Mouse (Mus musculus): ENCODE results near the gene Slc38a7.
"Not testable (repeated sequence)": the region's sequence is repeated elsewhere in the genome, so short reads cannot be mapped to it uniquely, and the experiment has no call there.

Gene Slc38a7

DNA sequence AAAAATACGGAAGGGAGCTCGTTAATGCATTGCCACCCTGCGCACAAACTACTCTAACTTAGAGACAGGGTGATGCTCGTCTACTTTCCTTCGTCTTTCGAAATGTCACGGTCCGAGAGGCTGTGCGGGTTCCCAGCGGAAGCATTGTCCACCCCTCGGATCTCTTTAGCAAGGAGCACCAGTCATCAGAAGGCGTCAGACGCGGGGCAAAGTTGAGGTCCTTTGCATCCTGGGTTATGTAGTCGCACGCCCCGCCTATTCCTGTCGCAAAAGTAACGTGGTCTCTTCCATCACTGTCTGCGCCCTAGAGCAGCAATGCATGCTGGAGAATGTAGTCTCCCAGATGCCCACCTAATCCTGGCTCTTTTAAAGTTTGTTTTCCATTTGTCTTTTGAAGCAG lies 45.5 kb downstream of the Slc38a7 start:
- DNase-seq (ENCODE audit: low spot score in 2 of 2) = peak; percentile 93 to 95

DNA sequence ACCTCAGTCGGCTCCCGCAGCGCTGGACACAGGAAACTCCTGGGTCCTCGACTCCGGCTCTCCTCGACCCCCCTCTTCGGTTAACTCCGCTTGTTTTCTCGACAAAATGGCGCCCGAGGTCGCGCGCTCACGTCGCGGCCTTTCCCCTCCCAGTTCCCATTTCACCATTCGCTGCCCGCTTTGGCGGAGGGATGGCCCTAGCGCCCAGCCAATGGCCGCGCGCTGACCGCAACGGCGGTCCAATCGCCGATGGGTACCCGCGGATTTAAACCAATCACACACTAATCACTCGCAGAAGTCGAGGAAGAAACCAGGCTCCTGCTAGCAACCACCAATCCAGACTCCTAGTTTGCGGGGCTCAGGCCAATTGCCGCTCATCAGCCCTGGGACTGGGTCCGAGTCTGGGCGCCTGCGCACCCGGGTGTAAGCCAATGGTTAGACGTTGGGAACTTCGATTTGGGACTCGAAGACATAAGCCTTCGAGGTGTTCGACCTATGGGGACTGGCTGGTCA lies 46.0 kb downstream of the Slc38a7 start, which contains the start of gene Cnot1:
Gene Cnot1 (minus strand): TSS at position 134 of the 513 bp plus-strand sequence.
- peak; percentile 98 to 99 for DNase-seq (ENCODE audit: low spot score in 2 of 2)

DNA sequence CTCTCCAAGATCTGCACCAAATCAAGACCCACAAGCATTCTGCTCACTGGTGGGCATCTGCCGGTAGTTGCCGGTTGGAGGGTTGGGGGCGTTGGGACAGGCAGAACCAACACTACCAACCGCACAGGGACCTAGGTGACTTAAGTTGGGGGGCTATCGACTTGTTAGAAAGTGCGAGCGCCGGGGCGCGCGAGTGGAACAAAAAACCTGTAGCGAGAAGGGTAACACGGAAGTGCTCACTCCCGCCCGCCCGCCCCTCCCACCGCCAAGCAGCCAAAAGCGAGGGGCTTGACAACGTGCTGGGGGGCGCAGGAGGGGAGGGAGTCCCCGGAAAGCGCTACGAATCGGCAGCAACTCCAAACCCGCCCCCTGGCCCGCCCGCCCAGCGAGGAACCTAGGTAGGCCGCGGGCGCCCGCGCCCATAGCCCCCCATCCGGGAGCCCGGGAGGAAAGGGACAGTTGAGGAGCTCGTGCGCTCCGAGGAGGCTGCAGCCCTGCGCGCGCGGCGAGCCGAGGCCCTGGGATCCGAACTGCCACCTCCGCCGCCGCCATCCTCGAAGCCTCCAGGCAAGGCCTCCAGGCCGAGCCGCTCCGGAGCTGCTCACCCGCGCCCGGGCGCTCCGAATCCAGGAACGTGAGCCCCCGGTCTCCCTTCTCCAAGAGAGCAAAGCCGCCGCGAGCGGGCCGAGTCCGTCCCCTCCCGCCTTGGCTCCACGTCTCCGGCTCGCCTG lies 46.7 kb downstream of the Slc38a7 start:
- peak in 1 of 2 experiments; percentile 26 for DNase-seq (ENCODE audit: low spot score in 2 of 2)

DNA sequence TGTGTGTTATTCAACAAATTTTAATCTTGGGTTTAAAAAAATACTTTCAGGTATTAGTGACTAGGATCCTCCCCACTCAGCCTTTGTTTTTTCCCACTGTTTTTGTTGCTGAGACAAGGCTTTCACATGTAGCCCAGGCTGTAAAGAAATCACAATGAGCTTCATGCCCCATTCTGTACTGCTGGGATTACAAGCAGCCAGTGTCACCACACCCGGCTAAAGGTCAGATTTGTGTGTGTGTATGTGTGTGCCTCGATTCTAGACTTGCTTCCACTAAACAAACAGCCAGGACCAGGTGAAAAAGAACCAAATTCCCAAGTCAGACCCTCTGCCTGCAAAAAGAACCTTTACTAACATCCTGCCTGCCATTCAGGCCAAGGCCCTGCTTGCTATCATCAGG lies 47.9 kb downstream of the Slc38a7 start:
- DNase-seq (ENCODE audit: low spot score in 2 of 2) = no peak

DNA sequence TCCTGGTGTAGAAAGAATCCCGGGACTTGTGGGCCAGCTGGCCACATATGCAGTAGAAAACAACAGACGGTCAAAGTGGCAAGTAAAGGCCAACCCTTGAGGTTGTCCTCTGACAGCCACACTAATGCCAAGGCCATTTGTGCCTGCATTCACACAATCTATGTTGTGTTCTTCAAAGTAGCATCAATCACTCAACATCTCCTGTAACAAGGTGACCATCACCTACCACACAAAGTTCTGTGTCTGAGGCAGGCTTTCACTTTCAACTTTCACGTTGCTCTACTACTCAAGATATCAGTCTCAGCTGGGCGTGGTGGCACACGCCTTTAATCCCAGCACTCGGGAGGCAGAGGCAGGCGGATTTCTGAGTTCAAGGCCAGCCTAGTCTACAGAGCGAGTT lies 51.1 kb downstream of the Slc38a7 start:
- DNase-seq (ENCODE audit: low spot score in 2 of 2) = no peak

DNA sequence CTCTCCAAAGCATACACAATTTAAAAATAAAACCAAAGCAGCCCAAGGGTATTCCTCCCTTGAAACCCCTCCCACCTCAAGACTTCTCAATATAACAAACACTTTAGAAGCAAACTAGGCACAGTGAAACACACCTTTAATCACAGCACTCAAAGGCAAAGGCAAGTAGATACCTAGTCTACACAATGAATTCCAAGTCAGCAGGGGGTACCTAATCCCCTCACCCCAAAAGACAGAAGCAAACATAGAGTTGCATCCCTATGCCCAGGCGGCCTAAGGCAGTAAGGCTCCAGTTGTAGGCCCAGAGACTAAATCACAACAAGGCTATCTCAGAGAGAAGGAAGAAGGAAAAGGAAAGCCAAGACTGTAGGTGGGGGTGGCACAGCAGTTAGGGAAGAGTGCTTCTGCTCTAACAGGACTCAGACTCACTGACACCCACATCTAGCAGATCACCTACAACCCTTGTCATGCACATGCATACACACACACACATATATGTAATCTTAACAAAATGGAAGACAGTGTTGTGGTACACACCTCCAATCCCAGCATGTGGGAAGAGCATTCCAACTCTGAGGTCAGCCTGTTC lies 51.8 kb downstream of the Slc38a7 start:
- DNase-seq (ENCODE audit: low spot score in 2 of 2) = no peak

DNA sequence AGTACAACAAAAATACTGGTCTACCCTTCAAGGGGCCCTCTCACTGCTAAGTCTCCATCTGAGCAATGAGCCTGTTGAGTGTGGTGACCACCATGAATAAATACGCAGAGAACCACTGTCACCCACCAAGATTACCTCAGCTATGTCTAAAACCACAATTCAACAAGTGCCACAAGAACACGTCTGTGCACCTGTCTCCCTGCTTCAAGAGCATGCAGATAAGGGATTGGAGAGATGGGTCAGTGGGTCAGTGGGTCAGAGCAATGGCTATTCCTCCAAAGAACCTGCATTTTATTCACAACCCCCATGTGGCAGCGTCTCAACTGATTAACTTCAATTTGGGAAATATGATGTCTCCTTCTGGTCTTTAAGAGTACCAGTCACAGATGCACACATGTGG lies 53.0 kb downstream of the Slc38a7 start:
- DNase-seq (ENCODE audit: low spot score in 2 of 2) = no peak

DNA sequence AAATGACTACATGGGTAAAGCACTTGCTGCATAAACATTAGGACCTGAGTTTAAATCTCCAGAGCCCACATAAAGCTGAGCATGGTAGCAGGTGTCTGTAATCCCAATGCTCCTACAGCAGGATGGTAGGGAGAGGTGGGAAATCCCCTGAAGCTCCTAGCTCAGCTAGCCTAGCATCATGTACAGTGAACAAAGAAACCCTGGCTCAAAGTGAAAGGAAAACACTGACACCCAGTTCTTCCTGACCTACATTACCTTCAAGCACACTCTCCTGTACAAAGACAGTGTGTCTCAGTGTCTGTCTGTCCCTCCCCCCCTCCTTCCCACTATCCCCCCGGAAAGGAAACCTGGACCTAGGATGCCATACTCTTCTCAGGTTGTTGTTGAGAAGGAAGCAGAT lies 53.4 kb downstream of the Slc38a7 start:
- DNase-seq (ENCODE audit: low spot score in 2 of 2) = no peak

DNA sequence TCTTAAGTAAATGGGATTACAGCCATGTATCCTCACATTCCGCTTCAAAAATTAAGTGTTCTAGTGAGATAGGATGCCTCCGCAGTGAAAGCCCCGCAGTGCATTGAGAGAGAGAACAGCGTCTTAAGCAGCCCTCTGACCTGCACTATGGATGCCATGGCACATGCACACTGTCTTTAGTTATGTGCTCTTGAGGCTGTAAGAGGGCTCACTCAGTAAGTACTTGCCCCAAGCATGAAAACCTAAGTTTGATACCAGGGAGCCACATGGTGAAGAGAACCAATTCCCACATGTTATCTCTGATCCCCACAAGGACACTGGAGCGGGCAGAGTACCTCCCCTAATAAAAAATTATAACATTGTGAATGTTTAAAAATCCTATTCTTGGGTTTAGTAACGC lies 54.2 kb downstream of the Slc38a7 start:
- no peak for DNase-seq (ENCODE audit: low spot score in 2 of 2)

DNA sequence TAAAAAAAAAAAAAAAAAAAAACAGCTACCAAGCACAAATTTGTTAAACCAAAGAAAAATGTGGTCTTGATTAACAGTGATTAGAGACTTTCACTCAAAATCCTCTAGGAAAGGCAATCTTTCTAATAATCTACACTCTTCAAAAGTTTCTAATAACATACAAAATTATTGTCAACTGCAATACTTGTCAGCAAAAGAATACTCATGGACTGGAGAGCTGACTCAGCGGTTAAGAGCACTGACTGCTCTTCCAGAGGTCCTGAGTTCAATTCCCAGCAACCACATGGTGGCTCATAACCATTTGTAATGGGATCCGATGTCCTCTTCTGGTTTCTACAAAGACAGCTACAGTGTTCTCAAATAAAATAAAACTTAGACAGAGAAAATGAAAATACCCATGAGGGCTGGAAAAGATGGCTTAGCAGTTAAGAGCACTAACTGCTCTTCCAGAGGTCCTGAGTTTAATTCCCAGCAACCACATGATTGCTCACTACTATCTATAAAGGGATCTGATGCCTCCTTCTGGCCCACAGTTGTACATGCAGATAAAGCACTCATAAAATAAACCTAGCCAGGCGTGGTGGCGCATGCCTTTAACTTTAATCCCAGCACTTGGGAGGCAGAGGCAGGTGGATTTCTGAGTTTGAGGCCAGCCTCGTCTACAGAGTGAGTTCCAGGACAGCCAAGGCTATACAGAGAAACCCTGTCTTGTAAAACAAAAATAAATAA lies 57.8 kb downstream of the Slc38a7 start:
- not testable (repeated sequence) for DNase-seq (ENCODE audit: low spot score in 2 of 2)
